Mouse (Mus musculus) T-helper 1 cell (primary cell): ENCODE measurements around the gene Gnai2.

Experiments used
- in situ Hi-C: fragments of 300-600 bp; cut with MboI, MseI; formaldehyde crosslinking; loops from one replicate; pipeline ENCODE4 v1.15.1; 2025; ENCODE audit warnings: high pct_unique_total_duplicates

Gene Gnai2

GRCm38 (mm10) chr9:107568331-107569261, 66.6 kb downstream of the Gnai2 start:
- in situ Hi-C loops = loop anchor here (25.0 kb wide), 1 partner anchor 1381 kb away; the partner anchor contains the start of gene Ppm1m

DNA sequence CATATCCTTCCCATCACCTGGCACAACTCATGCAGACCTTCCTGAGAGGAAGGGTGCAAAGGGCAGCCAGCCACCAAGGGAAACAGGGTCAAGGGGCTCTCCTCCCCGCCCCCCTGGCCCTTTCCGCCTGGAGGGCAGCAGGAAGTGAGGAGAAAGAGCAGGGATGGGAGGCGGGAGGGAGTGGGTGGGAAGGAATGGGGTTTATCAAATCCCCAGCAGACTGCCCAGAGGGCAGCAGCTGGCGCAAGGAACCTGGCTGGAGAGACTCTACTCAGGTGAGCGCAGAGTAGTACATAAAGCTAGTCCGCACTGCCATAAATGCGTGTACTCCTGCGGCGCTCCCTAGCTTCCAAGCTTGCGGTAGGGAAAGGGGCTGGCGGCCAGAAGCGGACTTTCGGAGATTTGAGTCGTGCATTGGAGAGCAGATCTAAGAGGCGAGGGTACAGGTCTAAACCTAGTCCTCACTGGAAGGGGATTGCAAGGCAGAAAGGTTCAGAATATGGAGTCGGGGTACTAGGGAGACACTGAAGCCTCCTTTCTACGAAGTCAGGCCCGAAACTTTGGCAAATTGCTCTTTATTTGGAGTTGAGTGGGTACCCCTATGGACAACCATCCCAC, 67.4 kb downstream of the Gnai2 start, which contains the start of gene Hyal2:
TSS of gene Hyal2 (plus strand) at position 244 of the 618 bp plus-strand sequence.
- in situ Hi-C loops = loop anchor here (25.0 kb wide), 1 partner anchor 1381 kb away; the partner anchor contains the start of gene Ppm1m

DNA sequence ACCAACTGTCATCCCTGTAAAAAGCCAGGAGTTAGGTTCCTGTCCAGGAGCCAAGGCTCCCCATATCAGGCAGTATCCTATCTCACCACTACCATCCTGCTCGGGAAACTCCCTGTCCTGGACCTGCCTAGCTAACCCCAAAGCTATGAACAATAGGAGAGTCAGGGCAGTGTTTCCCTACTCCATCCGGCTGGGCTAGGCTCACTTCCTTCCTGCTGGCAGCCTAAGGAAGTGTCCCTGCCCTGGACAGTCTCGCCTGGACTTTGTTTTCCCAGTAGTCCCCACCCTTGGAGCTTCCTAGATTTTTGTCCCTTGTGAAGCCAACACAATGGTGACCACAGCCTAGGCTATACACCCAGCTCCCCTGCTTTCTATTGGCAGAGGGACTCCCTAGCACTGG, 68.3 kb downstream of the Gnai2 start:
- in situ Hi-C loops = loop anchor here (25.0 kb wide), 1 partner anchor 1380 kb away; the partner anchor contains the start of gene Ppm1m

DNA sequence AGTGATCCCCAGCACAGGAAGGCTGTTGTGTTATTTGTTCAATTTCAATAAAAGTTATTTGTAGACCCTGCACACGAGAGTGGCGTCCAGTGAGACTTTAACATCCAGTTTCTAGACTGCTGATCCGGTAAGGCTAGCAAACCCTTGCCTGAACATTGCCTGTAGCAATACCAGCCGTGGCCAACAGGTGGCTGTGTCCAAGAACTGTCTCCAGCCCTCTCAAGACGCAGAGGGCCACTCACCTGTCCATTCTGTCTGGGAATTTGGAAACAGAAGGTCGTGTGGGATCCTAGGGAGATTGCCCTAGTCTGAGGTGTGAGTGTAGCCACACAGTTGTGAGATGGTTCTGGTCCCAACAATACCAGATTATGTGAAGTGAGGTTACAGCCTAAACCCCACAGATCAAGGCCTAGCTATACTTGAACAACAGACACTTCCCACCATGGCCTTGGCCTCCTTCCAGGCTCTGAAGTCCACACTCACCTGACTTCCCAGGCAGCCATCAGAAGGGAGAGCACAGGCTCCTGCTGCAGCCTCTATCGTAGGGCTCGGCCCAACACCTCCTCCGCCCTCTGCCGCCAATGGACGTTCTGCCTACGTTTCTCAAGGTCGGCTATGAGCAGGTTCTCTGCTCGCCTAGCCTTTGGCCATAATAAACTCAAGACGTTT, 69.0 kb downstream of the Gnai2 start:
- in situ Hi-C loops = loop anchor here (25.0 kb wide), 1 partner anchor 1379 kb away; the partner anchor contains the start of gene Ppm1m

DNA sequence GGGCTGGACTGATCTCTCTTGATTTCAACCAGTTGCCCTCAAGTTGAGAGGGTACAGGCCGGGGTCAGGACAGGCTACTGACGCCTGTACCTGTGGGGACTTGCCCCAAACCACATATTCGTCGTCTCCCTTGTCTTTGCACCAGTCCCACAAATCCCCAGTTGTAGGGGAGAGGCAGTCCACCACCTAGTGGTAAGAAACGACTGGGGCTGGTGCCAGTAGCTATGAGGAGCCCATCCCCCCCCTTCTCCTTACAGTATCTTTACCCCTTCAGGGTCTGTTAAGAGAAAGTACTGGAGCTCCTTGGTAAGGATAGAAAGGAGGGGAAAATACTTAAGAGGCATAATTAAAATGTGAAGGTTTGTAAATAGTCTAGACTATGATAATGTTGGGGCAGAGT, 69.6 kb downstream of the Gnai2 start:
- in situ Hi-C loops = loop anchor here (25.0 kb wide), 1 partner anchor 1378 kb away; the partner anchor contains the start of gene Ppm1m
